Mouse (Mus musculus): ENCODE results near the gene Hist1h3e.
"Not testable (repeated sequence)": the region's sequence is repeated elsewhere in the genome, so short reads cannot be mapped to it uniquely, and the experiment has no call there.

The Hist1h3e gene

DNA sequence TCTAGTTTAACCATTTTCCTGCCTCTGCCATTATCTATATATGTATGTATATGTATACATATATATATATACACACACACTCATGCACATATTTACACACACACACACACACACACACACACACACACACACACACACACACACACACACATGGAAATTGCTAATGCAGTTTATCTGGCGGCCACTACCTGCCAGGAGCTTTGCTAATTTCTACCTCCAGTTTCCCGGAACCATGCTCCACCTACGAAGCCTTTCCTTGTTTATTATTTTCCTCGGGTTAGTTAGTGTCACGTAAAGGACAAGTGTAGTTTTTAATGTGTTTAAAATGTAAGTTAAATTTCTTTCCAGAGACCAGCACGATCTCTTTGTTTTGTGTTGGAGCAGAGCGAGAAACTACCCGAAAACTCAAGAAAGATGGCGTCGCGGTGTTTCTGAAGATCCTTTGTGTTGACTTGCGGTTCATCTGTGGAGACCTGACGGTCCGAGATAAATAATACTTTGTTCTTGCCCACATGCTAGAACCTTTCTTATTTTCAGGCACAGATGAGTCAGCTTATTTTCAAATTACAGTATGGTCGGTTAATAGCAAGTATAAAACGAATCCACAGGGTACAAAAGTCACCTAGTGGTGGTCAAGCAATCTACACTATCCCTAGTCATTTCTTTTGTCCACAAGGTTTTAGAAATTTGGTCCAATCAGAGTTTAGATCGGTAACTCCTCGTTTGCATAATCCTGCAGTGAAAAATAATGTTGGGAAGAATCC is 712 bp upstream of the Hist1h3e start:
- DNase-seq (ENCODE audit: low read depth, low spot score): peak; percentile 69

DNA sequence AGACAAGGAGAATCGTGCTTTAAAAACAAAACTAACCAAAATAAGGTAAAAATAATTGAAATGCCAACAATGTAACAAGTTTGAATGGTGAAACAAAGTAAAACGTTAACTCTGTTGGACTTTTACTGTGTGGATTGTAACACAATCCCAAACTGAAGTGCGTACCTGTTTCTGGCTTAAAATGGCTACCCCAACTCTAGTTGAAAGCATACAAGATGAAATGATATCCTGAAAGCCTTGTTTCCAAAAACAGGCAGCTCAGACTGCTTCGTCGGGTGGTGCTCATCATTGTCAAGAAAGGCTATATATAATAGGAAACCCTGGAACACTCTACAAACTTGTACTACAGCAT is 662 bp downstream of the Hist1h3e start:
- not testable (repeated sequence) for DNase-seq (ENCODE audit: low read depth, low spot score)

- DNase-seq (ENCODE audit: low read depth, low spot score): not testable (repeated sequence)
These were observed 1.5 kb downstream of the Hist1h3e start for GRCm38 (mm10) chr13:23560699-23561098.

GRCm38 (mm10) chr13:23556906-23557305 is 5.3 kb downstream of the Hist1h3e start:
- DNase-seq (ENCODE audit: low read depth, low spot score): no peak

DNA sequence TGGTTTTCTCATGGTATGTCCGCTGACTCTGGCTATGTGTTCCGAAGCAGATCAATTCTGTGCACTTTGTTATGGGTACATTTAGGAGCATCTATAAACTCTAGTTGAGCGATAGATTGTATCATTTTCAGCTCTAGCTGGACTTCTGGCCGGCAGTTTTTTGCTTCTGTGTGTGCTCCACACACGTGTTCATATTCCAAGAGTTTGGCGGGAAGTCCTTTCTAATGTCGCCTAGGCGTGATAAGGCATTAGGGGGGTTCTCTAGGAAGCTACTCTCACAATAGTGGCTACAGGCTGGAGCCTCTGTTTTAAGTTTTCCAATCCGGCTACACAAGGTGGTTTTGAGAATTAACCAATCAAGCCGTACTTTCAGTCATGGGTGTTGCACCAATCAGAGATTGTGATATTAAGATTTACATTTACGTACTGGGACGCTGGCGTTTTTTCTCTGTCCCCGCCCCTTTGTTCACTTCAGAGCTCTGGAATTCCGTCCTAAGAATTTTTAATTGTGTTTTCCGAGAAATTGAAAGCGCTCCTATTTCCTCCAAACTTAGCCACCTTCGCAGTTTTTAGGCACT is 6.2 kb downstream of the Hist1h3e start:
- DNase-seq (ENCODE audit: low read depth, low spot score): peak; percentile 86

GRCm38 (mm10) chr13:23554925-23555838 is 7.0 kb downstream of the Hist1h3e start:
- no peak for DNase-seq (ENCODE audit: low read depth, low spot score)

DNA sequence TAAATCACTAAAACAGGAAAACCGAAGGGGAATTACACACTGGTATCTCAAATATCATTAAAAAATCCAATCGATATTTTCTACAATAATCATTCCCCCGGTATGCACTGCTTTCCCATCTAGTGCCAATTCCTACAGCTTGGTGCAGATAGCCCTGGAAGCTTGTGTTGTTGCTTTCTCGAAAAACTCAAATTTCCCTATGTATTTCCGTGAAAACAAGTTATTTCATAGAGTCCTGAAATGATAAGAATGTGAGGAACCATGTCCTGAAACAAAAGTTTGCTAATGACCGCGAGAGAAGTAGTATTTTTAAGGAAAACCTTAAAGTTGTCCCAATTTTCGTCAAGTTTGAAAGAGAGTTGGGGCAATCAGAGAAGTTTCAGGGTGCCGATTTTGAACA is 7.8 kb downstream of the Hist1h3e start:
- DNase-seq (ENCODE audit: low read depth, low spot score): no peak

DNA sequence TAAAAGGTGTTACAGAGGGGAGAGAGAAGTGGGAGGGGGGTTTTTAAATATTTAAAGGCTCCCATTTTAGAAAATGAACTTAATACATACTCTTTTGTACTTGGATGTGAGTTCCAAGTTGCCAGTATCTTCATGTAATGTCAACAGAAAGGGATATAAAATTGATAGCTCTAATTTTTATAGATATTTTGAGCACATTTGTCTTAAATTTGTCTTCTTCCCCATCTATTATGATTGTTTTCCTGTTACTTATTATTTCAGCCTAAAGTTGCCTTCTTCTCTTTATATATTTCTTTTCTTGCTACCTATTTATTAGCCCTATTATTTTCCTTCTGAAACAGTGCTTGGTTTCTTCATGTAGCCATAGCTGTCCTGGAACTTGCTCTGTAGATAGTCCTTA is 9.2 kb downstream of the Hist1h3e start, which contains the start of gene Hist1h1d:
Hist1h1d (plus strand) TSS at position 301 of the 400 bp plus-strand sequence.
- DNase-seq (ENCODE audit: low read depth, low spot score): no peak

GRCm38 (mm10) chr13:23551931-23552914 is 9.9 kb downstream of the Hist1h3e start:
- DNase-seq (ENCODE audit: low read depth, low spot score): no peak

DNA sequence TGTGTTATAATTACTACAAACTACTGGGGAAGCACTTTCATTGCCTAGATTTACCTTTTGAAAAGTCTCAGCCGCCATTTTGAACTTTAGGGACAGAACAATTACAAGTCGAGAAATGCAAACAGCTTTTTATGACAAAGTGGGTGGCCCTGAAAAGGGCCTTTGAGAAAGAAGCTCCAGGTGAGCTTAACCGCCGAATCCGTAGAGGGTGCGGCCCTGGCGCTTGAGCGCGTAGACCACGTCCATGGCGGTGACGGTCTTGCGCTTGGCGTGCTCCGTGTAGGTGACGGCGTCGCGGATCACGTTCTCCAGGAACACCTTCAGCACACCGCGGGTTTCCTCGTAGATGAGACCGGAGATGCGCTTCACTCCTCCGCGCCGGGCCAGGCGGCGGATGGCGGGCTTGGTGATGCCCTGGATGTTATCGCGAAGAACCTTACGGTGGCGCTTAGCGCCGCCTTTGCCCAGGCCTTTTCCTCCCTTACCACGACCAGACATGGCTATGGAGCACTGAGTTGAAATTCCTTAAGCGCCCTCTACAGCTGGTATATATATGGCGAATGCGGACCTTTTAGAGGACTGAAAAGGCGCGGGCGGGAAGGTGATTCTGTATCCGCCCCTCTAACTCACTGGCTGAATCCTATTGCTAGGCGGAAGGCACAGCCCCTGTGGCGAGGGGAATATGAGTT is 10.9 kb downstream of the Hist1h3e start, which contains the start of gene Hist1h4f:
Hist1h4f (minus strand) TSS at position 503 of the 689 bp plus-strand sequence.
- DNase-seq (ENCODE audit: low read depth, low spot score): peak; percentile 91

- no peak for DNase-seq (ENCODE audit: low read depth, low spot score)
These were observed 11.4 kb downstream of the Hist1h3e start for GRCm38 (mm10) chr13:23550761-23551145.

DNA sequence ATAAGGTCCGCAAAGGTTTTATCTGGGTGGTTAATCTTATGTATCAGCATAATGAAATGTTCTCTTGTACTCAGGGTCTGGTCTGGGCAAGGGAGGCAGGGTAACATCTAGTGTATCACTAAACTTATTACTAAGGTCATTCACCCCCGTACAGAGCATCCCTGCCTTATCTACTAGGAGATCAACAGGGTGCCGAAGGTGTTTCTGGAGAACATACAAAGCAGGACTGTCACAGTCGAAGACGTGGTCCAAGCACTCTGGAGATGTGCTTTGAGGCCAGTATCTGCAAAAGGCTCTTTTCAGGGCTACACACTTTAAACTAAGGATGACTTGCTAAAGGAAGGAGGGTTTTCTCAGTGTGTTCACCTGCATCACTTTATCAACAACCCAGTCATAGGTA is 15.5 kb downstream of the Hist1h3e start:
- DNase-seq (ENCODE audit: low read depth, low spot score): no peak

DNA sequence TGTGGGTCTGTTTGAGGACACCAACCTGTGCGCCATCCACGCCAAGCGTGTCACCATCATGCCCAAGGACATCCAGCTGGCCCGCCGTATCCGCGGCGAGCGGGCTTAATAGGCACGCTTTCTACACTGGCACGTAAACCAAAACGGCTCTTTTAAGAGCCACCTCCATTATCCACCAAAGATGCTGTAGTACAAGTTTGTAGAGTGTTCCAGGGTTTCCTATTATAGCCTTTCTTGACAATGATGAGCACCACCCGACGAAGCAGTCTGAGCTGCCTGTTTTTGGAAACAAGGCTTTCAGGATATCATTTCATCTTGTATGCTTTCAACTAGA is 17.4 kb downstream of the Hist1h3e start:
- DNase-seq (ENCODE audit: low read depth, low spot score): not testable (repeated sequence)

GRCm38 (mm10) chr13:23543965-23544786 is 18.0 kb downstream of the Hist1h3e start, which contains the start of gene Hist1h3f:
Gene Hist1h3f, plus strand, starts transcription at chr13:23544052.
- peak; percentile 95 for DNase-seq (ENCODE audit: low read depth, low spot score)

GRCm38 (mm10) chr13:23542999-23543607 is 19.1 kb downstream of the Hist1h3e start, which contains the start of gene Hist1h2bh:
Gene Hist1h2bh, minus strand, starts transcription at chr13:23543392.
- DNase-seq (ENCODE audit: low read depth, low spot score): not testable (repeated sequence)

DNA sequence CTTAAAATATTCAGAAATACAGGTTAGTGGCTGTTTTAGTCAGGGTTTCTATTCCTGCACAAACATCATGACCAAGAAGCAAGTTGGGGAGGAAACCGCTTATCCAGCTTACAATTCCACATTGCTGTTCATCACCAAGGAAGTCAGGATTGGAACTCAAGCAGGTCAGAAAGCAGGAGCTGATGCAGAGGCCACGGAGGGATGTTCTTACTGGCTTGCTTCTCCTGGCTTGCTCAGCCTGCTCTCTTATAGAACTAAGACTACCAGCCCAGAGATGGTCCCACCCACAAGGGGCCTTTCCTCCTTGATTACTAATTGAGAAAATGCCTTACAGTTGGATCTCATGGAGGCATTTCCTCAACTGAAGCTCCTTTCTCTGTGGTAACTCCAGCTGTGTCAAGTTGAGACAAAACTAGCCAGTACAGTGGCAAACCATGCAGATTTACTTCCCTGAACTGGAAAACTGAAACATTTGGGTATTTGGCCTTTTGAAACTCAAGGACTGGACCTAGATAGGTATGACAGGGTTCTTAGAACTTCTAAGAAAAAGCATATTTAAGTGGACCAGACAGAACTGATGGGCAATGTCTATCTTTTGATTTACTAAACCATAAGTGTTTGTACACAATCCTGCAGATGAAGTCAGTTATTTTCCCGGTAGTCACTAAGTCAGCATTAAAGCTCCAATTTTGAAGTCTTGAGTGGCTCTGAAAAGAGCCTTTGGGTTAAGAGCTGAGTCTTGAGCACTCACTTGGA is 19.8 kb downstream of the Hist1h3e start:
- DNase-seq (ENCODE audit: low read depth, low spot score): not testable (repeated sequence)

DNA sequence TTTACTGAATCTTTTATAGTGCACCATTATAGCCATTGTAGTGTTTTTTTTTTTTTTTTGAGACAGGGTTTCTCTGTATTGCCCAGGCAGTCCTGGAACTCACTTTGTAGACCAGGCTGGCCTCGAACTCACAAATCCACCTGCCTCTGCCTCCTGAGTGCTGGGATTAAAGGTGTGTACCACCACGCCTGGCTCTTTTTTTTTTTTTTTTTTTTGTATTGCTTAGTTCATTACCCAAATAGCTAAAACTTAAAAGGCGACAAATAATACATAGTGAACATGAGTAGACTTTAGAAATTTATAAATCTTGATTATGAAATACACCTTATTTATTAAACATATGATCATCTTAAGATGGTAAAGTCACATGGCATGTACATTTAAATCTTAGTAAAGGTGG is 20.7 kb downstream of the Hist1h3e start:
- no peak for DNase-seq (ENCODE audit: low read depth, low spot score)

DNA sequence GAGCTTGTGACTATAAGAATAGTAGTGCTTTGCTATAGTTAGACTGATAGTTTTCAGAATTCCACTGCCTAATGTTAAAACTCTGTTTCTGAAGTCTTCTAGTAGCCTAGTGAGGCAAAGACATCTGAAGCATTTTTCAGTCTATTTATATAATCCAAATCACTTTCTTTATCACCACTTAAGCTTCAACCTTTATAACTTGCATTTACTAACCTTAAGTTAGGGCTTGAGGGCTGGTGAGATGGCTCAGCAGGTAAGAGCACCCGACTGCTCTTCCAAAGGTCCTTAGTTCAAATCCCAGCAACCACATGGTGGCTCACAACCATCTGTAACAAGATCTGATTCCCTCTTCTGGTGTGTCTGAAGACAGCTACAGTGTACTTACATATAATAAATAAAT is 22.3 kb downstream of the Hist1h3e start:
- DNase-seq (ENCODE audit: low read depth, low spot score): not testable (repeated sequence)
